Mouse (Mus musculus) c-Kit-positive CD71-negative TER-119-negative erythroid progenitor cells, embryonic 14.5 days (primary cell): ENCODE measurements at regions not wholly inside any gene's neighbourhood (a gene's known extent, or its start where the extent isn't known, plus 50 kb on each side); places are given as distances from the start of the nearest gene placed in this dataset.
A peak's percentile ranks its signal among the peaks of the same experiment; 100 is the strongest.

Experiments used
- DNase-seq: peaks from one replicate; pipeline ENCODE4 v3.0.0-alpha.2; 2013; ENCODE audit warnings: low read depth

- peak; percentile 23 for DNase-seq
These were observed 452.7 kb downstream of the Sox2 start for GRCm38 (mm10) chr3:35102715-35103591.

GRCm38 (mm10) chr3:35104884-35105283, 454.7 kb downstream of the Sox2 start:
- DNase-seq: no peak

- DNase-seq: no peak
These were observed 455.9 kb downstream of the Sox2 start for GRCm38 (mm10) chr3:35106097-35106496.

GRCm38 (mm10) chr3:35133477-35133876, 483.3 kb downstream of the Sox2 start:
- DNase-seq: no peak

- no peak for DNase-seq
These were observed 491.5 kb downstream of the Sox2 start for GRCm38 (mm10) chr3:35141500-35142220.

GRCm38 (mm10) chr3:35142683-35143082, 492.5 kb downstream of the Sox2 start:
- DNase-seq: no peak

- DNase-seq: no peak
These were observed 495.4 kb downstream of the Sox2 start for GRCm38 (mm10) chr3:35145569-35145968.

GRCm38 (mm10) chr3:35146681-35147080, 496.5 kb downstream of the Sox2 start:
- DNase-seq: no peak

- DNase-seq: no peak
These were observed 499.1 kb downstream of the Sox2 start for GRCm38 (mm10) chr3:35149251-35149691.

GRCm38 (mm10) chr3:35152191-35152590, 502.0 kb downstream of the Sox2 start:
- DNase-seq: no peak

GRCm38 (mm10) chr3:35154266-35154665, 504.1 kb downstream of the Sox2 start:
- DNase-seq: no peak

GRCm38 (mm10) chr3:35168676-35169075, 518.5 kb downstream of the Sox2 start:
- DNase-seq: no peak

- DNase-seq: no peak
These were observed 528.7 kb downstream of the Sox2 start for GRCm38 (mm10) chr3:35178759-35179440.

GRCm38 (mm10) chr3:35208526-35208925, 545.4 kb upstream of the Atp11b start:
- no peak for DNase-seq

GRCm38 (mm10) chr3:35219394-35219793, 534.5 kb upstream of the Atp11b start:
- DNase-seq: no peak

GRCm38 (mm10) chr3:35221183-35221582, 532.7 kb upstream of the Atp11b start:
- DNase-seq: no peak

- DNase-seq: no peak
These were observed 531.7 kb upstream of the Atp11b start for GRCm38 (mm10) chr3:35222251-35222650.

- DNase-seq: no peak
These were observed 528.7 kb upstream of the Atp11b start for GRCm38 (mm10) chr3:35225051-35225701.

GRCm38 (mm10) chr3:35225774-35226365, 528.0 kb upstream of the Atp11b start:
- DNase-seq: no peak

GRCm38 (mm10) chr3:35231158-35231928, 522.6 kb upstream of the Atp11b start:
- no peak for DNase-seq

- DNase-seq: no peak
These were observed 521.4 kb upstream of the Atp11b start for GRCm38 (mm10) chr3:35232487-35232886.
